Mouse (Mus musculus): ENCODE measurements around the gene Rxra.
A peak's percentile ranks its signal among the peaks of the same experiment; 100 is the strongest.

Rxra gene

DNA sequence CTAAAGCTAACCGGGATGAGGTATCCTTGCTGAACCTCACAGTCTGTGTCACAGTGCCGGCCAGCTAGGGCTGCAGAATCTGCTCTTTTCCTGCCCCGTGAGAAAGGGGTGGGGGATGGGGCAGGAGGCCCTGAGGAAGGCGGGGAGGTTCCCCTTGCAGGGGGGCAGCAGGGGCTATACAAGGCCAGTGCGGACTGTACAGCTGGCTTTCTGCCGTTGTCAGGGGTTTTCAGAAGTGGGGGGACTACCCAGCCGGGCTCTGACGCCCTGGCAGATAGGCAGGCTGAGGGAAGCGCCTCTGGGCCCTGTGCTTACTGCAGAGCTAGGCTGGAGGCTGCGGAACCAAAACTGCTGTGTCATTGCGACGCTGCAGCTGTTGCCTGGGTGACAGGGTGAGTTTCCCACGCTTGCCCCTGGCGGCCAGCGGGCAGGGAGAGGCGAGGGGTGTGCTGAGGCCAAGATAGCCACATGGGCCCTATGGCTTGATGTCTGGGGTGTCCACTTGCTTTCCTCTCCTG, 63.9 kb downstream of the Rxra start:
- peak; percentile 56 to 59 for DNase-seq

DNA sequence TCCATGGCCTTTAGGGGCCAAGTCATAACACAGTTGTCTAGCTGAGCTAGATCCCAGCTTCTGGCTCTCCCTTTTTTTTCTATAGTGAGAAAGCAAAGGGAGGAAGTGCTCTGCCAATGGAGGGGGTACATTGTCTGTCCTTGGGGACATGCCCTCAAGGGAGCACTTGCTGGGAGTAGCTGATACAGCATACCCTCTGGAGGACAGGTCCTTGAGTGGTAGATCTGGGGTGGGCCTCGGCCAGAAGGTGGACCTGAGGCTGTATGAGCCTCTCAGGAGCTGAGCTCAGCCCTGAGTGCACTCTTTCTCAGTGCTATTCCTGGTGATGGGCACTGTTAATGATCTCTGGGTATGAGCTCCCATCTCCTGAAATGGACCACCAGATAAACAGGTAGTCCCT, 66.9 kb downstream of the Rxra start:
- no peak for DNase-seq

DNA sequence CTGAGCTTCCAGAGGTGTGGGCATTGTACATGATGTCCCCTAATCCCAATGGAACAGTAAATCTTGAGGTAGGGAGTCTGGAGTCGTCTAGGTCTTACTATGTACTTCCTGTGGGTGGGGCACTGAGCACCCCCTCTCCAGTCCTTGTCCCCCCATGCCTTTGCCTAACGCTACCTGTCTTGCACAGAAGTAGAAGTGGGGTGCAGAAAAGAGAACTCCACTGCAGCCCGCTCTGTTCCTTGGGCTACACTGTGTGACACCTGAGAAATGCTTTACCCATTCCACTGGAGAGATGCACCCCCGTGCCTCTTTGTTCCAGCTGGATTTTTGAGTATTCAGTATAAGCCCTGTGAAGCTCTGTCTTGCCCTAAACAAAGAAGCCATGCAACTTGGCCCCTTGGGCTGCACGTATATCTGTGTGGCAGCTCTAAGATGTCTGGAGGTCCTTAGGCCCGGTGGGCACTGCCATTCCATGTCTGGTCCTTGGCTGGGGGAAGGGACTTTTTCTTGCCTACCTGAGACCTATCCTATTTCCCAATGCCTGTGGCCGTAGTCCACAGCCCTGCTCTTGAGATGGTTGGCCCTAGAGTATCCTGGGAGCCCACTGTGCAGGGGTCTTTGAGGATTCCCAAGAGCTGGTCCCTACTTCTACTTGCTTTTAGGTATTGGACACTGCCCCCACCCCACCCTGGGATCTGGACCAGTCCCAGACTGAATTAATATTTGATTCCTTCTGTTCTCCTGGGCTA, 67.8 kb downstream of the Rxra start:
- no peak for DNase-seq

DNA sequence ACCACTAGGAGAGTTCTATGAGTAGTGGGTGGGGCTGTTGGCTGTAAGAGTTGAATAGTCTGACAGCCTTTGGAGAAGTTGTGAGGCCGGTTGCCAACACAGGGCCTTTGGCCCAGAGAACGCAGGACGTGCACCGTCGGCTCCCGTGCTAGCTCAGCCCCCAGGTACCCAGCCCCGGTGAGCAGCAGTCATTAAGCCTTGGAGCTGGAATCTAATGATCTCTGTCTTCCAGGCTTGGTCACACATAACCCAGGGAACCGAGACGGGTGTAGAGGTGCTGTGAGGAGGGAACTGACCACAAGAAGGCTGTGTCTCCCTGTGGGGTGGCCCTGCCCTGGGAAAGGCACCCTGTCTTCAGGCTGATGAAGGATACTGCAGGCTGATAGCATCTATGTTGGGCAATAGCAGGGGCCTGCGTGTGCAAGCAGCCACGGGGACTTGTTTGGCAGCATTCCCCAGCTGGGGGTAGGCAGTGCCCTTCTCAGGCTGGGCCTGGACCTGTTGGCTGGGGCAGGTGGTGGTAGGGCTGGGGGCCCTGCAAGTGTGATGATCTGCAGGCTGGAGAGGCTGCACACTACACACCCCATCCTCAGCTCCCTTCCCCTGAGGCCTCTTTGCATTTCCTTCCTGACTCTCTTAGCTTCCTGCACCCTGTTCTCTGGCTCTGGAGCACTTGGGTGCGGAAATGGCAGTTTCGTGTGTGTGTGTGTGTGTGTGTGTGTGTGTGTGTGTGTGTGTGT, 68.5 kb downstream of the Rxra start:
- no peak for DNase-seq

DNA sequence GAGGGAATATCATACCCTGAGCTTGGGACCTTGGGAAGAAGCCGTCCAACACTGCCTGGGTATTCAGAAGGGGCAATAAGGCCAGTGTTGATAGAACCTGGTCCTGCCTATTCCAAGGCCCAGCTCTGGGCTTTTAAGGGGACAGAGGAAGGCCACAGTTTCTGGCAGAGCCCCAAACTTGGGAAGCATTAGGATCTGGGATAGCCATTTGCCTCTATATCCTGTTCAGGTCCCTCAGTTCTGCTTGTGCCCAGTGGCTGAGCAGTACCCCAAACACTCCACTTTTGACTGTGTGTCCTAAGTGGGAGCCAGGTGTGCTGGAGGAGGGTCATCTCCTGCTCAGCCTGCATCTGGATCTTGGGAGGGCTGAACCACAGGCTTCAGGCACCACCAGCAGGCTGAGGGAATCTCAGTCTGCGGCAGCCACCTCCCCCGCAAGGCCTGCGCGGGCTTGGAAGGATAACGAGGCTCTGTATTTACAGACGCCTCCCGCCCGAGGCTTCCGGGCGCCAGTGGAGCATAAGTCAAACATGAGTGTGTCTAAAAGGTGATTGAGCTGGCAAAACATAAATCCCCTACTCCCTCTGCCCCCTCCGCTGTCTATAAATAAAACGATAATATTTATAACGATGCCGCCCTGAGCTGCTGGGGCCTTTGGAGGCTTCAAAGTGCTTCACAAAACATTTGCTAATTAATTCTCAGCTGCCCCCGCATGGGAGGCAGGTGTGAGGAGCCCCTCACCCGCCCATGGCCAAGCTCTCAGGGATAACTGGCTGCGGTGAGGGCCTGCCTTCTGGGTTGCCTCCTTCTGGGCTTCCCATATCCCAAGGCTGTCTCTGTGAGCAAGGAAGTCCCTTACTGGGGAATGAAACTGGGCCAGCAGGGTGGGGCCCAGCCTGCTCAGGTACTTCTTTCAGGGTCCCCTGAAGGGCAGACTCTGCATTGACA, 69.7 kb downstream of the Rxra start:
- DNase-seq: no peak

DNA sequence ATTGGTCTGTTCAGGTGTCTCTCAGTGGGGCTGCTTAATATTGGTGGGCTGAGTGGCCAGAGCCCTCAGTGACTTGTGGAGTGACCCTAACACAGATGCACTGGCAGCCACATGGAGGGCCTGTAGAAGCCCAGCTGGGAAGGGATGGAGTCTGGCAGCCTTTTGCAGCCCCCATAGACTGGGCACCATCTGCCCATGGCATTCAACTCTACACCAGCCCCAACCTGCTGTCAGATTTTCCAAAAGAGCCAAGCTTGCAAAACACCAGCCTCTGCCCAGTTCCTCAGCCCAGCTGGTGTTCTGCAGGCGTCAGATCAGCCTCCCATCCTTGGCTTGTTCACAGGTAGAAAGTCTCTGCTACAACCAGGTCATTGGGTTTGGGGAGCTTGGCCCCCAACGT, 70.6 kb downstream of the Rxra start:
- no peak for DNase-seq

DNA sequence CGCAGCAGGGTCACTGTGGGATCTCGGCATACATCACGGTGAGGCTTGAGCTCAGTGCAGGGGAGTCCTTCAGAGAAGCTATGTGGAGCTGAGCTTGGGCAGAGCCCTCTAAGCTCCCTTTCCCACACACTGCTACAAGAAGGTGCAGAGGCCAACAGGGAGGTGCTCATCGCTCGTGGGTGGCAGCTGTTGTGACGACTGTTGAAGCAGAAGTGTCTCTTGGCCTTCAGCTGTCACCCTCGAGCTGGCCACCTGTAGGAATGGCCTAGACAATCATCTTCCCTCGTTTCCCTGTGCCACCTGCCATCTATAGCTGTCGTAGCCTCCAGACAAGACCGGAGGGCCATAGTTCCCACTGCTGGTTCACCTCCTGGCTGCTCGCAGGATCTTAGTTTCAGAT, 72.7 kb downstream of the Rxra start:
- DNase-seq: no peak

DNA sequence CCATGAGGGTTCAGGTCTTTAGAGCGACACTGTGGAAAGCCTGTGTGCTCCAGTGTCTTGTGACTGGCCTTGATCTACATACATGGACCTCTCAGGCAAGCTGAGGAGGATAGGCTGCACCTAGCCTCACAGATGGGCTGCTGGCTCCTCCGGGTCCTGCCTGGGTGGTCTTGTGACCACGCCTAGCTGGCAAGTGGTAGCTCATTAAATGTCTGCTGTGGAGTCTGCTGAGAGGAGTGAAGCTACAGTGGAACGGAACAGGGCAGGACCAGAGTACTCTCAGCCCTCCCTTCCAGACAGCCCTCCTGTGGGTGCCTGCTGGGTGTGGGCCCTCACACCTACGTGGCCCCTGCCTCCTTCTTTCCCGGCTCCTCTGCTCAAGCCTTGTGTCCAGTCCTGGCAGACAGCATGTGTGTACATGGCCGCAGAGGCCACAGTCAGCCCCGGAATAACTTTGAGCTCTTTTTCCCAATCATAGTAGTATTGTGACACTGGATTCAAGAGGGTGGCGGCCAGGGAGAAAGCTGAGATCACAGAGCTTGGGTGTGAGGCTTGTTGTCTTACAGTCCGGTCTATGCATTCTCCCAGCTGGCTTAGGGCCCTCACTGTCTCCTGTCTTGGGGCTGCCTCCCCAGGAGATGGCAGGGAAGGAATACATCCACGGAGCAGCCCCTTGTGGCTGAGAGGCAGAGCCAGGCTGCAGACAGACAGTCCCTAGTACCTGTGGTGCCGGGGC, 74.3 kb downstream of the Rxra start:
- DNase-seq: no peak

DNA sequence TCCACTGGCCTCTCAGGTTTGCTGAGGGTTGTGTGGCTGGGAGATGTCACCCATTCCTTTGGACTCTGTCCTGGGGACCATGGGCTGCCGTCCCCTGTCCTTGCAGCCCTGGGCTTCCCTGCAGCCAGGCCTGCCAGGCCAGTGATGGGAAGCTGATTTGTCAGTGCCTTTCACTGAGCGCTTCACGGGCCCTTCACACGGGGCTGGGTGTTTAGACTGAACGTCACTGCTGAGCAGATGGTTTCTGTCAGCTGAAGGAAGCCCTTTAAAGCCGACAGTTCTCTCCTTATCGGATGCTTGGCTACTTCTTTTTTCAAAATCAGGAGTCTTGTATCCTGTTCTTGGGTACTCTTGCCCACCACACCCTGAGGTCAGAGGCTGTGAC, 74.9 kb downstream of the Rxra start:
- no peak for DNase-seq

DNA sequence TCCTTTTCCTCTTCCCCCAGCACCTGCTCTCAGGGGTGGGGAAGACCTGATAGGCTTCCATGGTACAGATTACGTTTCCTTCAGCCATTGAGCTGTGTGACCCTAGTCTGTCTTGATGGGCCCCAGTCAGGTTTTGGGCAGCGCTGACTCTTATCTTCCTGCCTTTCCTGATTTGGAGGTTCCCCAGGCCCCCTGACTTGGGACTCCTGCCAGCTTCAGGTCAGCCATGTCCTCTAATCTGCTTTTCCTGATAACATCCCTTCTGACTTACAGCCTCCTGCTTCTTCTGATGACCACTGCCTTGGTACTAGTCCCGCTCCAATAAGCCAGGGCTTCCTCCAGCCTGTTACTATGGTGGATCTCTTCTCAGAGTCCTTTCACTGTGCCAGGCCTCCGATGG, 75.6 kb downstream of the Rxra start:
- no peak for DNase-seq

DNA sequence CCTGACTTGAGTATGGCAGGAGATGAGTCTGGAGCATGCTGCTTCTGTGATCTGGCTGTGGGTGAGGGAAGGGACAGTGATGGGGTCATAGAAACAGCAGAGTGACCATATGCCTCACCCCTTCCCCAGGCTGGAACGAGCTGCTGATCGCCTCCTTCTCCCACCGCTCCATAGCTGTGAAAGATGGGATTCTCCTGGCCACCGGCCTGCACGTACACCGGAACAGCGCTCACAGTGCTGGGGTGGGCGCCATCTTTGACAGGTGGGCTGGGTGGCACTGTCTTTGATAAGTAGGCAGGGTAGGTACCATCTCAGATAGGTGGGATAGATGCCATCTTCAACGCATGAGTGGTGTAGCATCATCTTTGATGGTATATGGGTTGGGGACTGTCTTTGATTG, 77.9 kb downstream of the Rxra start:
- no peak for DNase-seq

DNA sequence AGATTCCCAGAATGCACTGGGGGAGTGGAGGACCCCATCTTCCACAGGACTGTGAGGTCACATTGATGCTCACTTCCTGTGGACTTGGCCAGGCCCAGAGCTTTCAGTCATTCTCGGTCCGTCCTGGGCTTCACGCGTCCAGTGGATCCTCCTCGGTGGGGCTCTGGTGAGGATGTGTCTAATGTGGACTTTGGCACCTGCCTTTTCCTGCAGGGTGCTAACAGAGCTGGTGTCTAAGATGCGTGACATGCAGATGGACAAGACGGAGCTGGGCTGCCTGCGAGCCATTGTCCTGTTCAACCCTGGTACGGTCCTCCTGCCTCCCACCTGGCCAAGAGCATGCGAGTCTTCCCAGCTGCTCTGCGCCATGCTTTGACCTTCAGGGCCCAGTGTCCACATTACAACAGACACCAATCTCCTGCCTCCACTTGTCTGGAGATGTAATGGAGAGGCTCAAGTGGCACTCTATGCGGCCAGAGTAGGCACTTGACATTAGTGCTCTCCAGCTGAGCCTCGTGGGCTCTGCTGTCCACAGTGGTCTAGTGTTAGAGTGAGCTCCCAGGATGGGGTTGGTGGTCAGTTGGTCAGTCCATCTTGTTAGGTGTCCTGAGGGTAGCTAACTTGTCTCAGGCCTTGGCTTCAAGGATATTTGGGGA, 79.9 kb downstream of the Rxra start:
- no peak for DNase-seq

DNA sequence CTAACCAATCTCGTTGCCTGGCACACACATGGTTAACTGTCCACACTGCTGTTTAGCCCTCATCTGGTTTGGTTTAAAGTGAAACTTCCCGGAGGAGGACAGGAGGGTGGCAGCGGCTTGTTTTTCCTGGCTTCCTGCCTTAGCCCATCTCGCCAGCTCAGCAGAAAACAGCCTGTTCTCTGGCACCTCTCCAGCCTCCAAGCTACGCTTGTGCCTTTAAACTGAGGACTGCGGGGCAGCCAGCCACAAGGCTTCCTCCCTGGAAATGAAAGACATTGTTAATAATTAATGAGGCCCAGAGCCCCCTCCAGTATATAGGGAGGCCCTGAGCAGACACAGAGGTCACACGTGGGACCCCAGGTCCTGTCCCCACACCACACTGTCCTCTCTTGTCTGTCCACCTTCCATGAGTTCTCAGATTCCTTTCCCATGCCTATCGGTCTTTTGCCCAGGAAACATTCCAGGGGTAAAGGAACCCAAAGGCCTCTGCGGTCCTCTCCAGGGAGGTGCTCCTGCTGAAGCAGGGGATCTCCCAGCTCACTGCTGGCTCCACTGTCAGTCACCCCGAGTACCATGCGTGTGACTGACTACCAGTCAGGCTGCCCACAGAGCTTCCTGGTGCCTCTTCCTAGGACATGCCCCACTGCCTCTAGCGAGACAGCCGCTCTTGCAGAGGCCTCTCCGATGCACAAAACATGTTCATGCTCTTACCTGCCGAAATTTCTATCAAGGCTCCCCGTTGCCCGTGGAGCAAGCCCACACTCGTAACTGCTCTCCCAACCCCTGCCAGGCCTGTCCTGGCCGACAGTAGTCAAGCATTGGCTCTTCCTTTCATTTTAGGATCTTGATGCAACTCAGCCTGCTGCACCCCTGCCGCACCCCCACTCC, 82.4 kb downstream of the Rxra start:
- DNase-seq: peak; percentile 90 to 93

DNA sequence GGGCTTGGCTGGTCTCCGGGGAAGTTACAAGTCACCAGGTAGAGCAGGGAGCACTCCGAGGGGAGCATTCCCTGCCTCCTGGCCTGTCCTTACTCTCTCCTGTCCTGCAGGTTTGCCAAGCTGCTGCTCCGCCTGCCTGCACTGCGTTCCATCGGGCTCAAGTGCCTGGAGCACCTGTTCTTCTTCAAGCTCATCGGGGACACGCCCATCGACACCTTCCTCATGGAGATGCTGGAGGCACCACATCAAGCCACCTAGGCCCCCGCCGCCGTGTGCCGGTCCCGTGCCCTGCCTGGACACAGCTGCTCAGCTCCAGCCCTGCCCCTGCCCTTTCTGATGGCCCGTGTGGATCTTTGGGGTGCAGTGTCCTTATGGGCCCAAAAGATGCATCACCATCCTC, 83.2 kb downstream of the Rxra start:
- DNase-seq: no peak

DNA sequence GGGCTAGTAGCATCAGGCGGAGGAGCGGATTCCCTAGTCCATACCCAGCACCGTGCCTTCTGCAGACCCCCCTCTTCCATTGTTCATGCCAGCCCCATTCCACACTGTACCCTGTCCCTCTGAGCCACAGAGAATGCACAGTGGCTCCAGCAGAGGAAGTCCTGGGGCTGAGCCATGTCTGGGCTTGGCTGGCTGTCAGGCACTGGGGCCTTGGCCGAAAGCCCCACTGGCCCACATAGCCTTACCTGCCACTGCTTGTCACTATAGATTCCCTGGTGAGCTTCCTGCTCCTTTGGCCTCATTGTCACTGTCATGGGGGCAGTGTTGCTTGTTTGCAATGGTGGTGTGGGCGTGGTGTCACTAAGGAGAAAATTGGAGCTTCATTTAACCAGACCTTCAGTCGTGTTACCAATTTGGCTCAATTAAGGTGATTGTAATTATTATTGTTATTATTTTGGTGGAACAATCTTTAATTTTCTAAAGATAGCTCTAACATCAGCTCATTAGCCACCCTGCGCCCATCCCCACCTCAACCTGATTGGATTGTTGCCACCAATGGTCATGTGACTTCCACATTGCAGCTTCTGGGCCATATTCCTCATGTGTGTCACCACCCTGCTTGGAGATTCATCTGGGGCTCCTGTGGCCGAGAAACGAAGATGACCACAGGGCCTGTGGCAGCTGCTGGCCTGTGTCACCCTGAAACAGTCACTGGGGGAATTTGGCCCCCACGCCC, 85.2 kb downstream of the Rxra start:
- peak; percentile 72 to 75 for DNase-seq

DNA sequence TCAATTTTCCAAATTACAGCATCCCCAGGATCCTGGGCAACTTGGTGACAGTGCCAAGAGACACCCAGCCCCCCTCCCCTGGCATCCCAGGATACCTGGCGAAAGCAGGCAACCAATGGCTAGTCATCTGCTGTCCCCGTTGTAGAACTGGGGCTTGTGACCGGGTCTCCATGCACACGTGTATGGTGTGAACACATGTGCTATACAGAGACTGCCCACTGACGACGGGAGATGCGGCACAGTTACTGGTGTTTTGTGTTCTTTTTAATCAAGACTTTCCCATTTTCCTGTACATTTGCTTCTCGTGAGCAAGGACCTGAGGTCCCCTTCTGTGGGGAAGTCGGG, 85.7 kb downstream of the Rxra start:
- DNase-seq: no peak

DNA sequence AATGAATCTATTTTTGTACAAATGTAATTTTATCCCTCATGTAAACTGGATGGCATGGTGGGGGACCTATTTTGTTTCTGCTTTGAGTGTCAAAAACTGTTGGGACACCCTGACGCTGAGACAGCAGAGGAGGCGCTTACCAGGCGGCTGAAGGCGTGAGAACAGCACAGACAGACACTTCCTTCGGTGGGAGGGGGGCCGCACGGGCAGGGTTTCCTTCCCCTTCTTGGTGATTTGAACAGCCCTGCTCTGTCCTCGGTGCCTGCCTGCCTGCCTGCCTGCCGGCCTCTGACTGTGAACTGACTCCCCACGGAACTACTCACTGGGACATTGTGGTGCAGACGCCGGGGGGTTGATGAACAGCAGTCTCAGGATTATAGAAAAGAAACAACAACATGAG, 86.3 kb downstream of the Rxra start:
- DNase-seq: no peak

DNA sequence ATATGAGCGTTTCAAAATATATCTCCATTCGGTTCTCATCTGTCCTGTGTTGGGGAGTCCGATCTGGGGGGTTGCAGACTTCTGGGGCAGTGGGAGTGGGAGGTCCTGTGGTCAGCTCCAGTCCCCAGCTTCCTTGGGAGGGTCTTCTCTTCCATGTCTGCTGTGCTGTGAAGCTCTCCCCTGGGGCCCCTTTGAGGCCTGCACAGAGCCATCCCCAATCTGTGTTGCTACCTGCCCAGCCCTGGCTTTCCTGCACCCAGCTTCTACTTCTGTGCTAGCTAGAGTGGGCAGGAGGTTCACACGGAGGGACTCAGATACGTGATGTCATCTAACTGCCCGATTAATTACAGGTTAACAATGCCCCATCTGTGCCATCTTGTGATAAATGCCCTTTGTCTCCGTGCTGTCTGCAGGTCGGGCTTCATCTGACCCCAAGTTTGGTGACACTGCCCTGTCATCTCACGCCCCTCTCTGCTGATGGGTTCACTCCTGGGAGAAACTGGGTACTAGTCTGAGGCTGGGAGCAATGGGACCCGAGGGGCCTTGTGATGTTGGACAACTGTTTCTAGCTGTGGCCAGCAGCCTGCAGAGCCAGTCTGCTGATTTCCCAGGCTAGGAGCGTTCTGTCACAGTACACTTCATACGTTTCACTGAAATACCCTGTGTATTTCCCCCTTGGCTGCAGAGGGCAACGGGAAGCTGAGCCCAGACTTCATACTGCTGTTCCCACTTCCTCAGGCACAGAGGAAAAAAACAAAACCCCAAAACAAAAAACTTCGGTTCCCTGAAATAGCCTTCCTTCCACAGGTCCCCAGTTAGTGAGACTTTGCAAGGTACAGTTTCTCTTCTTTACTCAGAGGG, 86.9 kb downstream of the Rxra start:
- no peak for DNase-seq

DNA sequence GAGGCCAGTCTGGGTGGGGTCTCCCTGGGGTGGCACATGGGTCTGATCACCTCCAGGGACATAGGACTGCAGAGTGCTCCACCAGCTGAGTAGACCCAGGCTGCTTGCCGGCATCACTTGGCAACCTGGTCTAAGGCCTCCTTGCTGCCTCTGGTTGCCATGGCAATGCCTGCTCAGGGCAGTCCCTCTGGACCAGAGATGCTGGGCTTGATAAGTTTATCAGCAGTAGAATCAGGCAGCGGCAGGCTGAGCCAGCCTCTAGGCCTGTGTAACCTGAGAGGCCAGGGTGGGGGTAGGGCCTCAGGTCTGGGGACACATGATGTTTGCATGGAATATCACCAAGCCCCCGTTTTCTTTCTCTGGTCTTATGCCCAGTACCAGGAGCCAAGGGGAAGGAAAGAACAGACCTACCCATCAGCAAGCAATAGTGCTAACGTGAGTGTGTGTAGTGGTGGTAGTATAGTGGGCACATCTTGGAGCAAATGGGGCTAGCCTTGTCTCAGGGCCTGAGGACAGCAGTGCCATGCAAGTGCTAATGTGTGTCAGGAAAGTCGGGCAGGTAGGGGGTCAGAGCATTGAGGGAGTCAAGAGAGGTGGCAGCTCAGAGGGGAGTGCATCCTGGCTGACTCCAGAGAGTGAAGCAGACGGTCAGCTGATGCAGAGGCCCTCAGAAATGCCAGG, 88.2 kb downstream of the Rxra start:
- no peak for DNase-seq

Data from cerebellum, postnatal 25 days (tissue).